Mouse (Mus musculus): Measurements from ENCODE around the gene Dnah2. TPM values are rescaled to one million over a fixed set of nuclear protein-coding genes. Genes with fewer than 3 reads are reported as not detected.

The Dnah2 gene
- polyA plus RNA-seq, 1 experiment from 2014 or later, result 0.20 TPM

DNA sequence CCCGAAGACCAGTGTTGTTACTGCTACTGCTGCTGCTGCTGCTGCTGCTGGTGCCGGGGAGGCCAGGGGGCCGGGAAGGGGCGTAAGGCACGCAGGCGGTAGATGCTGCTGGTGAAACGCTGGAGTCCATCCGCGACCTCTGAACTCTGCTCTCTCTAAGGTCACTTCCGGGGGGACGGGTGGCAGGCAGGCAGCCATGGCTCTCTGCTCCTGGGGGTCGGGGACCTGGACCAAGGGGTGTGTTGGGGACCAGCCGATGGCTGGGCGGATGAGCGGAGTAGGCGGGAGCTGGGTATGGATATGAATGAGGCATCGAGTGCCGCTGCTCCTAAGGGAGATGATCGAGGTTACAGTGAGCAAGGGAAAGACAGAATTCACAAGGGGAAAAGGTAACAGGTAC, 142.6 kb downstream of the Dnah2 start:
- Histone ChIP-seq H3K27ac (replicated peaks) (no peak overlapping the region), H3K36me3 (replicated peaks) (peaks cover 60% of the 10 kb centered on the region), H3K4me2 (no peak overlapping the region), H3K27me3 (no peaks in the 10 kb centered on the region), H3K9ac (no peak overlapping the region), H3K4me1 (replicated peaks) (peaks cover 49% of the 10 kb centered on the region), H3K9me3 (replicated peaks) (no peaks in the 10 kb centered on the region), H3K4me3 (replicated peaks) (no peak overlapping the region)
- WGBS (ENCODE audit: insufficient replicate concordance), result 88% methylated on average over 19 of the region's 19 CpGs
- ATAC-seq (ENCODE audit: insufficient read depth), result no peak

DNA sequence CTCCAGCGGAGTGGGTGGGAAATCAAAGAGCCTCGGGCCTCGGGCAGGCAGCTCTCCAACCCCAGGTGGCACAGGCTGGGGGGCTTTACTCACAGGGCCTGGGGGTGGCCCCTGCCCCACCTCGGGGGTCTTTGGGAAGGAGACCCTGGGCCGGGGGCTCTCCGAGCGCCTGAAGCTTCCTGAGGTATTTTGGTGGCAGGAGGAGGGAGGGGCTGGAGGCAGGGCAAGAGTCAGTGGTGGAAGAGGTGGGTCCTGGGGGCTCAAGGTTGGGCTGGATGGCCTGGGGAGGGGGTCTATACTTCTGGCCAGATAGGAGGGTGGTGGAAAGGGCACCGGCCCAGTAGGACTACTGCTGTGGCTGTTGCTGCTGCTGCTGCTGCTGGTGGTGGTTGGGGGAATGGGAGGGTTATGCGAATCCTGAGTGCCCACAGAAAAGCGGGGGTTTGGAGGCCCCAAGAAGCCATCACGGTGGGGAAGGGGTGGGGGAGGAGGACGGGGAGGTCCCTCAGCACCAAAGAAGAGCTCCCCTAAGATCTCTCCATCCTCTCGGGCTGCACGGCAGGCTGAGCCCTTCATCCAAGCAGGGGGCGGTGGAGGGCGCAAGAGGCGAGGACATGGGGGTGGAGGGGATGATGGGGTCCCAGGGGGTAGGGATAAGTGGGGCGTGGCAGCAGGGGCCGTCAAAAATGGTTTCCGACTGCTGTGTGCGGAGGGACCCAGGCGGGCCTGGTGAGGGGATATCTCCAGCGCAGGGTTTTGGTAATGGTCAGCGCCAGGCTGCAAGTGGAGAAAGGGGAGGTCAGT, 143.3 kb downstream of the Dnah2 start:
- Histone ChIP-seq H3K36me3 (replicated peaks) (peaks cover 64% of the 10 kb centered on the region), H3K9ac (no peak overlapping the region), H3K4me2 (no peak overlapping the region), H3K9me3 (replicated peaks) (no peaks in the 10 kb centered on the region), H3K4me3 (replicated peaks) (no peak overlapping the region), H3K27me3 (no peaks in the 10 kb centered on the region), H3K4me1 (replicated peaks) (peaks cover 46% of the 10 kb centered on the region), H3K27ac (replicated peaks) (no peak overlapping the region)
- ATAC-seq (ENCODE audit: insufficient read depth), result no peak
- 80% methylated on average over 24 of the region's 24 CpGs for WGBS (ENCODE audit: insufficient replicate concordance)

DNA sequence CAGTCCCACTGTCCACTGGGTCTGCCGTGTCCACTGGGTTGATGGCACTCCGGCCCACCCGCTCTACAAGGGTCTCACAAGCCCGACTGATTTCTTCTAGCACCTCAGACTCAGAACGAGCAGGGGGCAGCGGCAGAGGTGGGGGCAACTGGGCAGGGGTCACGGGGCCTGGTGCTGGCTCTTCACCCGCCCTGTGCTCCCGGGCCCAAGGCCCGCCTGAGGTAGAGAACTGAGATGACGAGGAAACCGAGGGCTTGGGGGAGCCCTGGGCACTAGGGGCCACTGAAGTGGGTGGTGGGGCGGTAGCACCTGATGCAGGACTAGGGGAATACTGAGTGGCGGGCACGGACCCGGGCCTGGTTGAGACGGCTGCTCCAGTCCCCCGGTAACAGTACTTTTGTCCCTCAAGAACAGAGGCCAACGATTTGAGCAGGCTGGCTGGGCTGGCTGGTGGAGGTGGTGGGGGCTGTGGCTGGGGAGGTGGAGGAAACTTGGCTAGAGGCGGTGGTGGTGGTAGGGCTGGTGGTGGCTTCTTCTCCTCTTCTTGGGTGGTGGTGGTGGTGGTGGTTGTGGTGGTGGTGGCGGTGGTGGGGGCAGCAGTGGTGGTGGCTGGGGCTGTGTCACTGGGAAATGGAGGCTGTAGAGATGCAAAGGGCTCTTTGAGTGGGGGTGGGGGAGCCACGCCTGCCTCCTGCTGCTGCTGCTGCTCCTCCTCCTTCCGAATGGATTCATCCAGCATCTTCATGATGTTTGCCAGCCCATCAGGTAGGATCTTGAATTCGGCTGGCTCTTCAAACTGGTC, 144.1 kb downstream of the Dnah2 start:
- no peak overlapping the region for H3K27ac ChIP-seq (replicated peaks)
- H3K9ac ChIP-seq, result no peak overlapping the region
- no peaks in the 10 kb centered on the region for H3K27me3 ChIP-seq
- no peak overlapping the region for H3K4me3 ChIP-seq (replicated peaks)
- WGBS (ENCODE audit: insufficient replicate concordance), result 80% methylated on average over 24 of the region's 24 CpGs
- peaks cover 72% of the 10 kb centered on the region for H3K36me3 ChIP-seq (replicated peaks)
- H3K4me1 ChIP-seq (replicated peaks), result peaks cover 38% of the 10 kb centered on the region
- no peak overlapping the region for H3K4me2 ChIP-seq
- no peak for ATAC-seq (ENCODE audit: insufficient read depth)
- no peaks in the 10 kb centered on the region for H3K9me3 ChIP-seq (replicated peaks)

DNA sequence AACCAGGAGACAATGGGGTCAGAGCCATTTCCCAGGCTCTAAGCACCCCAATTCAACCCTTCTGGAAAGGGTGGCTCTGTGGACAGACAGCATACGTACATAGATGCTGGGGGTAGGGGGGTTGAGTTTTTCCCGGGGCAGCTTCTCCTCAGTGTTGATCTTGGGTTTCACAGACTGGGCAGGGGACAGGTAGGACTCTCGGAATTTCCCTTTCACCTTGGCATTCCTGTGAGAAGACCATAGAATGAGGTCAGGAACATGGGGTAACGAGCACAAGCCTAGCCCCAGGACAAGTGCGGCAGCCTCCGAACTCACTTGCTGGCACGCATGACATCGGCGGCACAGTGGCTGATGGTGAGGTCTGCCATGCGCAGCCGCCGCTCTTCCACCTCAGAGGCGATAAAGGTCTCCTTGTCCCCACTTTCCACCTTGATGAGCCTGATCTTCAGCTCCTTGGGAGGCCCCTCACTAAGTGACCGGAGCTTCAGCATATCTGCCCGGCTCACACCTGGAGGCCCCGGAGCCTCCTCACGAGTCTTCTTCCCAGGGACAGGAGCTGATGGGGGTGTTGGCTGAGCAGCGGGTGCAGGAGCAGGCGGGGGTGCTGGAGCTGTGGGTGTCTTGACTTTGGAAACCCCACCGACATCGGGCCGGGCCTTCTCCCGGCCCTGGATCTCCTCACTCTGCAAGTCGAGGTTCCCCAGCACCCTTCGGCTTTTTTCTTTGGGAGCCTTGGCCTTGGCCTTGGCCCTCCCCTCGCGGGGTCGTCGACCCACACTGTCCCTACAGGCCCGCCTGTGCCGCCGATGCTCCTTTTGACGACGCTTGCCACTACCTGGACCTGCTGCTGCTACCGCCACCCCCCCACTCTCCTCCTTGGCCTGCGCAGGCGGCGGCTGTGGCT, 145.0 kb downstream of the Dnah2 start:
- peaks cover 29% of the 10 kb centered on the region for H3K4me1 ChIP-seq (replicated peaks)
- H3K27ac ChIP-seq (replicated peaks), result no peak overlapping the region
- H3K9me3 ChIP-seq (replicated peaks), result no peaks in the 10 kb centered on the region
- no peak overlapping the region for H3K4me2 ChIP-seq
- no peak for ATAC-seq (ENCODE audit: insufficient read depth)
- H3K36me3 ChIP-seq (replicated peaks), result peaks cover 78% of the 10 kb centered on the region
- WGBS (ENCODE audit: insufficient replicate concordance), result 87% methylated on average over 38 of the region's 38 CpGs
- no peaks in the 10 kb centered on the region for H3K27me3 ChIP-seq
- H3K4me3 ChIP-seq (replicated peaks), result no peak overlapping the region
- H3K9ac ChIP-seq, result no peak overlapping the region

DNA sequence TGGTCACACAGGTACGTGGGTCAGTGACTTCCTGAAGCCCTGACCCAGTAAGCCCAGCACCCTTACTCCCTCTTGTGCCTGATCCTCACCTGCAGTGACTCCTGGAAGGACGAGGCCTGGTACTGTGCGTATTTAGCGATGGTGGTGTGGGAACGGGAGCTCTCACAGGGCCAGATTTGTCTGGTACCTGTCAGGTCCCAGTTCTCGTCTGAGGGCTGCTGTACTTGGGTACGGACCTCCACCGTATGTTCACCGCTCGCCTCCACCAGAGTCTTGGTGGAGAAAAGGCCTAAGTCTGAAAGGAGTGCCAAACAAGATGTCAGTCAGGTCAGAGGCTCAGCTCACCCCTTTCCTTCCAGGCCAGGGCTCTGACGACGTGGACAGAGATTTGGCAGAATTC, 146.9 kb downstream of the Dnah2 start:
- Histone ChIP-seq H3K4me3 (replicated peaks) (no peak overlapping the region), H3K27me3 (no peaks in the 10 kb centered on the region), H3K36me3 (replicated peaks) (peaks cover 66% of the 10 kb centered on the region), H3K27ac (replicated peaks) (no peak overlapping the region), H3K4me1 (replicated peaks) (peaks cover 26% of the 10 kb centered on the region), H3K4me2 (no peak overlapping the region), H3K9me3 (replicated peaks) (no peaks in the 10 kb centered on the region), H3K9ac (no peak overlapping the region)
- ATAC-seq (ENCODE audit: insufficient read depth), result no peak
- 78% methylated on average over 12 of the region's 12 CpGs for WGBS (ENCODE audit: insufficient replicate concordance)

DNA sequence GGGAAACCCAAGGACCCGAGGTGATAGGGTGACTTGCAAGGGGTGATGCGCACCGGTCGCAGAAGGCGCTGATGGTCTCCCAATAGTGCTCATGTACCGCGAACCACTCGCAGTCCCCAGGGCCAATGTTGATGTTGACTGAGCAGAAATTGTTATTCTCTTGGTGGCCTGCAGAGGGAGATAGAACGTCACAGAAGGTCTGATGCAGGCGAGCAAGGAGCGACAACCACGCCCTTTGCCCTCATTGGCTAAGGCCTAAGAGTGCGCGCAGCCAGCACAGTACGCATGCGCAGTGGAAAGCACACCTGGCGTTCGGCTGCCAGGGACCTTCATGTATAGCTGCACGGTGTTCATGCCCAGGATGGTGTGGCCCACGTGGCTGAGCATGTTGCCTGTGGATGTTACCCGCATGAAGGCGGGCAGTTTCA, 147.7 kb downstream of the Dnah2 start:
- no peak overlapping the region for H3K9ac ChIP-seq
- H3K4me2 ChIP-seq, result peak overlapping the region; percentile 41
- H3K27me3 ChIP-seq, result no peaks in the 10 kb centered on the region
- no peak overlapping the region for H3K27ac ChIP-seq (replicated peaks)
- H3K9me3 ChIP-seq (replicated peaks), result no peaks in the 10 kb centered on the region
- peaks cover 32% of the 10 kb centered on the region for H3K4me1 ChIP-seq (replicated peaks)
- peak; percentile 68 for ATAC-seq (ENCODE audit: insufficient read depth)
- WGBS (ENCODE audit: insufficient replicate concordance), result 33% methylated on average over 22 of the region's 22 CpGs
- no peak overlapping the region for H3K4me3 ChIP-seq (replicated peaks)
- peaks cover 59% of the 10 kb centered on the region for H3K36me3 ChIP-seq (replicated peaks)

DNA sequence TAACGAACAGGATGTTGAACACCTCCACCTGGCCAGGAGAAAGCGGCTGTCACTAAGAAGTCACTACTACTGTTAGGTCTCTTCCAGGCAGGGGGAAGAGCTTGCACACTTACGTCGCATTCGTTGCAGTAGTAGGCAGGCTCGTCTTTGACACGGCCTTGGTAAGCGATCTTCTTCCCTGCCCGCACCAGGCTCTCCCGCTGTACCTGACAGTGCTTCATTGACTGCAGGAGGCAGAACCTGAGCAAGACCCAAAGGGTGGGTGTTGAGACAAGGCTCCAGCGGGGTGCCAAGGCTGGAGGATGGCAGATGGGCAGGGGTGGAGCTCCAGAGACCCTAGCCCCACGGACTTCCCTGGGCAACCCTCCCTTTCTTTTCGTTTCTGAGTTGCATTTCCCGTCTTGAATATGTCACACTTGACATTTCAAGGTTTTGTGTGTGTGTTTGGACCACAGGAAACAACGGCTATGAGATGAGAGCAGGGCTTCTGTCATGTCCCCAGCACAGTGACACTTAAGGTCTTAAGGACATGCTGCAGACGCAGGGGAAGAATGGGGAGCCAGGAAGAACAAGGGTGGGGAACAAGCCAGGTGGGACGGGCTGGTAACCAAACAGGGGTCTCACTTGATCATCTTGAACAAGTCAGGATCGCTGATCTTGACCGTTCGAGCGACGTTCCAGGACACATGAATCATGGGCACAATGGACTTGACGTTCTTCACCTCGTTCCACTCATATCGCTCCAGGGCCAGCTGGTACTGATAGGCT, 148.6 kb downstream of the Dnah2 start:
- no peaks in the 10 kb centered on the region for H3K9me3 ChIP-seq (replicated peaks)
- H3K4me2 ChIP-seq, result no peak overlapping the region
- no peaks in the 10 kb centered on the region for H3K27me3 ChIP-seq
- H3K4me3 ChIP-seq (replicated peaks), result no peak overlapping the region
- WGBS (ENCODE audit: insufficient replicate concordance), result 83% methylated on average over 25 of the region's 25 CpGs
- peaks cover 49% of the 10 kb centered on the region for H3K36me3 ChIP-seq (replicated peaks)
- H3K27ac ChIP-seq (replicated peaks), result no peak overlapping the region
- H3K9ac ChIP-seq, result no peak overlapping the region
- H3K4me1 ChIP-seq (replicated peaks), result peaks cover 34% of the 10 kb centered on the region
- no peak for ATAC-seq (ENCODE audit: insufficient read depth)

DNA sequence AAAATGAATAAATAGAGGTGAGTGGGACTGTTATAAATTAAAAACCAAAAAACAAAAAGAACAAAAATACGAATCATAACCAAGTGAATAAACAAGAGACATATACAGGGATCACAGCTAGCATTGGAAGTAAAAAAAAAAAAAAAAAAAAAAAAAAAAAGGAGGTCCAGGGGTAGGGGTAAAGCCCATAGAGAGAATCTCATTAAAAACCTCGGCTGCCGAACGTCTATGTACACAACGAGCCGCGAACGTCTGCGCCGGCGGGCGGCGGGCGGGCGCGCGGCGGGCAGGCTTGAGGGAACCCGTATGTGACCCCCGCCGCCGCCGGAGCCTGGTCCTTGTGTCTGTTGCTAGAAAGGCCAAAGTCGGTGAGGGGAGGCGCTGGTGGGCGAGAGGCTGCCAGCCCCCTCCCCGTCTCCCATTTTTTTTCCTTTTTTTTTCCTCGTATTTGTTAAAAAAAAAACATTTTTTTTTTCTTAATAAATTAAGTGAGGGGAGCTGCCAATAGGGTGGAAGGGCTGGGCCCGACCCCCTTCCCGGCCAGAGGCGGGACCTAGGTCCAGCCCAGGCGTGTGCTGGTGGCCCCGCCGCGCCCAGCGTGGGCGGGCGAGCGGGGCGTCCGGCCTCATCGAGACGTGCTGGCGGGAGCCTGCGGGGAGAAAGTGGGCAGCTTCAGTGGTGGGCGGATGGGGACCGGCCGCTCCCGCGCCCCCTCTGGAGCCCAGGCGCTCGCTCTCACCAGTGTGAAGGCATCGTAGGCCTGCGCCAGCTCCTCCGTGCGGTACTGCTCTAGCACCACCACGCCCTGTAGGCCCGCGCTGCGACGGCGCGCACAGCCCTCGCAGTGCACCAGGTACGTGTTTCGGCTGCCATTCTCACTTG, 149.5 kb downstream of the Dnah2 start:
- Histone ChIP-seq H3K4me2 (no peak overlapping the region), H3K36me3 (replicated peaks) (peaks cover 41% of the 10 kb centered on the region), H3K9ac (no peak overlapping the region), H3K9me3 (replicated peaks) (no peaks in the 10 kb centered on the region), H3K27me3 (no peaks in the 10 kb centered on the region), H3K4me1 (replicated peaks) (peaks cover 35% of the 10 kb centered on the region), H3K27ac (replicated peaks) (no peak overlapping the region), H3K4me3 (replicated peaks) (no peak overlapping the region)
- ATAC-seq (ENCODE audit: insufficient read depth), result no peak
- 76% methylated on average over 66 of the region's 66 CpGs for WGBS (ENCODE audit: insufficient replicate concordance)

DNA sequence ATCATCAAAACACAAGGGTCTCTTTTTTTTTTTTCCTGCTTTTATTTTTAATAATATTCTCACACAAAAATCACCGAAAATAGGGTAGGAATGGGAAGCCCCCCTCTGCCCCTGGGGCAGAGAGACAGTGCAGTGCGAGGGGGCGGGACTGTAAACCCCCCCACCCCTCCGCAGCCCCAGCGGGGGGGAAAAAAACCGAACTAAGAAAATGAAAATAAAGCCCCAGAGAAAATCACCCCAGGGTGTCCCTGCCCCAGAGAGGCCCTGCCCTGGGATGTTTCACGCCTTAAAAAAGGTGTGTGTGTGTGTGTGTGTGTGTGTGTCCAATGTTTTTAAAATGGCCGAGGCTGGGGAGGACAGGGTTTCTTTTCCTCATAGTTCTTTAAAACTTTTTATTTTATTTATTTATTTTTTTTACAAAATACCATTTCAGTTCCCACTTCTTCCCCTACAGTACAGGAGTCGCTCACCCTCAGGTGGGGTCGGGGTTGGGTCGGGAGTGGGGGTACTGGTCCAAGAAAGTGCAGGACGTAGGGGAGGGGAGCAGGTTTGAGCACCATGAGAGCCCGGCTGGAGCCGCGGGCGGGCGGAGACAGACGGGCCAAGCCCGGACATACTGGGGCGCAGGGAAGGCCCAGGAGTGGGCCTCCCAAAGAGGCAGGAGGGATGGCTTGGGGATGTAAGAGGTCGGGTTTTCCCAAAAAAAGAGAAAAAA, 150.3 kb downstream of the Dnah2 start:
- Histone ChIP-seq H3K4me2 (peak overlapping the region; percentile 96), H3K27me3 (no peaks in the 10 kb centered on the region), H3K9ac (no peak overlapping the region), H3K4me1 (replicated peaks) (peaks cover 39% of the 10 kb centered on the region), H3K4me3 (replicated peaks) (peak overlapping the region; percentile 85; the same call in 1 of the 2 replicates), H3K27ac (replicated peaks) (no peak overlapping the region), H3K9me3 (replicated peaks) (no peaks in the 10 kb centered on the region), H3K36me3 (replicated peaks) (peaks cover 33% of the 10 kb centered on the region)
- no peak for ATAC-seq (ENCODE audit: insufficient read depth)
- 64% methylated on average over 21 of the region's 21 CpGs for whole genome bisulfite sequencing (ENCODE audit: insufficient replicate concordance)
